Mouse (Mus musculus) embryonic facial prominence, embryonic 12.5 days (tissue): ENCODE data around the gene Sppl2b. TPM values are rescaled to one million over a fixed set of nuclear protein-coding genes. Genes with fewer than 3 reads are reported as not detected.

Source experiments
- ATAC-seq: fragments of 200-750 bp; cut with Nextera tagmentation; 2 replicates; pipeline ENCODE4 v1.8.0; 2017; ENCODE audit not compliant: insufficient number of reproducible peaks, insufficient read depth, low FRiP score, low TSS enrichment
- H3K27ac ChIP-seq: fragments of 300-500 bp; sonication (generic); 2 replicates; pipeline ENCODE4 v1.5.1; 2016; ENCODE audit warnings: mild to moderate bottlenecking
- H3K27me3 ChIP-seq: fragments of 300-500 bp; sonication (generic); 2 replicates; pipeline ENCODE4 v1.6.1; 2016; ENCODE audit warnings: mild to moderate bottlenecking, moderate library complexity
- H3K36me3 ChIP-seq: fragments of 300-500 bp; sonication (generic); 2 replicates; pipeline ENCODE4 v1.6.1; 2016; ENCODE audit warnings: mild to moderate bottlenecking
- H3K4me1 ChIP-seq: fragments of 300-500 bp; sonication (generic); 2 replicates; pipeline ENCODE4 v1.6.1; 2016
- H3K4me2 ChIP-seq: fragments of 300-500 bp; sonication (generic); replicated peaks from 2 replicates; pipeline ENCODE4 v1.6.1; 2016; ENCODE audit warnings: mild to moderate bottlenecking, moderate library complexity
- H3K4me3 ChIP-seq: fragments of 300-500 bp; sonication (generic); 2 replicates; pipeline ENCODE4 v1.5.1; 2016; ENCODE audit warnings: mild to moderate bottlenecking
- H3K9ac ChIP-seq: fragments of 300-500 bp; sonication (generic); 2 replicates; pipeline ENCODE4 v1.6.1; 2016; ENCODE audit warnings: mild to moderate bottlenecking, moderate library complexity
- H3K9me3 ChIP-seq: fragments of 300-500 bp; sonication (generic); 2 replicates; pipeline ENCODE4 v1.6.1; 2016; ENCODE audit warnings: mild to moderate bottlenecking, moderate library complexity
- WGBS: fragments of 180-500 bp; shearing (Covaris S2); methylation state at CpG from one replicate; pipeline ENCODE4 v1.1.7; 2016; 5-methylcytosine and 5-hydroxymethylcytosine counted together
- polyA plus RNA-seq: library from polyadenylated mRNA; unstranded; fragments of >200 nt; fragmentation: Nextera tagmentation; extraction: Ambion mirVana; gene quantifications from 2 replicates; pipeline ENCODE4 v1.2.1, GENCODE M21; 2016

The Sppl2b gene
- polyA plus RNA-seq, 1 experiment from 2014 or later: 53.0 TPM

DNA sequence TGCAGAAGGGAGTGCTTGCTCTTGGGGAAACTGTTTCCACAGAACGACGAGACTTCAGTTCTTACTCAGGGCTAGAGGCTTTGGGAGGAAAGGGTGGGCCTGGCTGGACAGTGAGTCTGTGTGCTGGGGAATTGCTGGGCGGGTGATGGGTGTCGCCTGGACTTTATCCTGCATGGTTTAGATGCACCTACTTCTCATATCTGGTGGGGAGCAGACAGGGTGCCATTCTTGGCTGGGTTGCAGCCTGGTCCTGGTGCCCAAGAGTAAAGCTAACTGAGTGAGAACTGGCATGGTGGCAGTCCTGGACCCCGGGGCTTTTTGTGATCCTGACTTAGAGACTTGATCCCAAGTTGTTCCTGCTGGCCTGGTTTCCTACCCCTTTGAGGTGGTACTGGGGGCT is 1.8 kb downstream of the Sppl2b start:
- peaks cover 19% of the 10 kb centered on the region for H3K36me3 ChIP-seq
- no peak for ATAC-seq
- no peaks in the 10 kb centered on the region for H3K9me3 ChIP-seq
- peak overlapping the region; percentile 98; the same call in 1 of the 2 replicates for H3K4me2 ChIP-seq
- H3K9ac ChIP-seq: peak overlapping the region; percentile 84
- H3K27ac ChIP-seq: 0 out of 2 replicates have a peak overlapping the region, but pooled peaks have one; percentile 38
- peaks cover 34% of the 10 kb centered on the region for H3K4me1 ChIP-seq
- H3K27me3 ChIP-seq: no peaks in the 10 kb centered on the region
- WGBS: 59% methylated on average over 5 of the region's 5 CpGs
- H3K4me3 ChIP-seq: 0 out of 2 replicates have a peak overlapping the region, but pooled peaks have one; percentile 87

DNA sequence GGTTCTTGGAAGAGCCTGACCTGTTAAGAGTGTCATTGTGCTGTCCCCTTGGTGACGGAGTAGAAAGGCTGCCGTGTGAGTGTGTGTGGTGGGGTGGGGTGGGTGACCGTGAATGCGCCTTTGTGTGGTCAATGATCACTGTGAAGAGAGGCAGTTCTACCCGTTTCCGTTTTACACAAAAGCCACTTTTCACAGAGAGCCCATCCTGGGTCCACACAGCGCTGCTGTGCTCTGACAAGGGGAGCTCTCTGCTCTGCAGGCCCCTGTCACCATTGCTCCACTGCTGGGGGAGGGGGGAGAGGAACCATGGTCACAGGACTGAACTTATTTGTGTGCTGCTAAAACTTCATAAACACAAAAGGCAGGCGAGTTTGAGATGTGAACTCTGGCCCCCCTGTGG is 2.3 kb downstream of the Sppl2b start:
- Histone ChIP-seq H3K9ac (peak overlapping the region; percentile 44), H3K4me1 (peaks cover 34% of the 10 kb centered on the region), H3K27ac (peak overlapping the region; percentile 60), H3K9me3 (no peaks in the 10 kb centered on the region), H3K4me3 (no peak overlapping the region), H3K27me3 (no peaks in the 10 kb centered on the region), H3K36me3 (peaks cover 19% of the 10 kb centered on the region), H3K4me2 (peak overlapping the region; percentile 98; the same call in 1 of the 2 replicates)
- no peak for ATAC-seq
- WGBS: 32% methylated on average over 8 of the region's 8 CpGs

DNA sequence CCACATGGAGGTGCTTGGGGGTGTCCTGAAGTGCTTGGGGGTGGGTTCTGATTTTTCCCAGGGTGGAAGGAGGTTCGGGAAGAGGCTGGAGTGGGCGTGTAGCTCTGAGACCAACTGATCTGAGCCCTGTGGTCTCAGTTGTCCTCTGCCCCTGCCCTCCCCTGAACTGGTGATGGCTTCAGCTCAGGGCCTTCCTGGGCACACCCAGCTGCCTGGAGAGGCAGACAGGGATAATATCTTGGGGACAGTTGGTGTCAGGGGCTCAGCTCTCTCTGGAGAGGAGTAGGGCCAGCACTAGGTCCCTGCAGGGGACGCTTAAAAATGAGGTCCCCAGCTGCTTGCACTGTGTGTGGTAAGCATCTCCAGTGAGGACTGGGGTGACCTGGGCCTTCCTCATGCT is 2.8 kb downstream of the Sppl2b start:
- Histone ChIP-seq H3K9ac (peak overlapping the region; percentile 44), H3K9me3 (no peaks in the 10 kb centered on the region), H3K4me1 (peaks cover 34% of the 10 kb centered on the region), H3K4me2 (0 out of 2 replicates have a peak overlapping the region, but pooled peaks have one; percentile 9), H3K27ac (peak overlapping the region; percentile 60), H3K27me3 (no peaks in the 10 kb centered on the region), H3K36me3 (peaks cover 21% of the 10 kb centered on the region), H3K4me3 (no peak overlapping the region)
- WGBS: 53% methylated on average over 3 of the region's 3 CpGs
- ATAC-seq: no peak

DNA sequence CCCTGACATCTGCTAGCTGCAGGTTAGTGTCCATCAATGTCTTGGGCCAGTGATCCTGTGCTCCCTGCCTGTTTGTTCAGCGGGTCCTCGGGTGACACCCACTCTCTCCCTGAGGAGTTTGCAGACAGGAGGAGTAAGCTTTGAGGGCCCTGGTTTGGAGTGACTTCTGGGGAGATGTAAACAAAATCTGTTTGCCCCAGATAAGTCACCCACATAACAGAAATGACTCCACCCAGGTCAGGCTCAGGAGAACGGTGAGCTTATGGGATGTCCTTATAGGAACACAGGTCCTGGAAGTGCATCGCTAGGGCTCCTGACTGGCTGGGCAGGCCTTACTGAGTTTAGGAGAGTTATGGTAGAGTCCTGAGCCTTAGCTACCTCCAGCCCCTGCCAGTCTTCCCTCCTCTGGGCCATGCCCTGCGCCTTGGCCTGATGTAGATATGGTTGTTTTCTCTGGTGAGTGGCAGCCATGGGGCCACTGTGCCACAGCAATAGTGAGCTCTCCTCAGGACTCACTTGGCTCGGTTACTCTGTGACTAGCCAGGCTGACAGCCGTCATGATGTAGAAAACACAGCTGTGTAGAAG is 3.4 kb downstream of the Sppl2b start:
- H3K9ac ChIP-seq: peak overlapping the region; percentile 44; the same call in 1 of the 2 replicates
- peaks cover 22% of the 10 kb centered on the region for H3K36me3 ChIP-seq
- H3K4me3 ChIP-seq: no peak overlapping the region
- peaks cover 33% of the 10 kb centered on the region for H3K4me1 ChIP-seq
- H3K4me2 ChIP-seq: no peak overlapping the region
- no peaks in the 10 kb centered on the region for H3K27me3 ChIP-seq
- H3K9me3 ChIP-seq: no peaks in the 10 kb centered on the region
- WGBS: 82% methylated on average over 7 of the region's 7 CpGs
- ATAC-seq: no peak
- 0 out of 2 replicates have a peak overlapping the region, but pooled peaks have one; percentile 60 for H3K27ac ChIP-seq

DNA sequence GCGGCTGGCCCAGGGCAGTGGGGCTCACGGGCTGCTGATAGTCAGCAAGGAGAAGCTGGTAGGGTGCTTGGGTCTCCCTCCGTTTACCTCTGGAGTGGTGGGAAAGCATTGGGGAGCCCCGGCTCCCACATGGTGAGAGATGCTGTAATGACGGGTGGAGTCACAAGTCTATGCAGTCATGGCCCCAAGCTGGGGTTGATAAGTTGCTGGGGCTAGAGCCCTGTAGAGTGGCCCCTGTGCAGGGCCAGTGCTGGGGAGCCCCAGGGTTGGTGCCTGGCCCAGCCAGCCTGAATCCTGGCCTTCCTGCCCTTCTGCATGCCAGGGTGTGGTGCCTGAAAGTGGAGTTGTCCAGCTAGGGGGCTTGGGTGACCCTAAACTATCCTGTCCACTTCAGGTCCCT is 7.2 kb downstream of the Sppl2b start:
- 91% methylated on average over 5 of the region's 5 CpGs for WGBS
- Histone ChIP-seq H3K36me3 (peaks cover 50% of the 10 kb centered on the region), H3K9ac (no peak overlapping the region), H3K4me1 (peaks cover 5% of the 10 kb centered on the region; the same call in 1 of the 2 replicates), H3K4me3 (no peak overlapping the region), H3K4me2 (no peak overlapping the region), H3K27me3 (no peaks in the 10 kb centered on the region), H3K27ac (no peak overlapping the region), H3K9me3 (no peaks in the 10 kb centered on the region)
- no peak for ATAC-seq

DNA sequence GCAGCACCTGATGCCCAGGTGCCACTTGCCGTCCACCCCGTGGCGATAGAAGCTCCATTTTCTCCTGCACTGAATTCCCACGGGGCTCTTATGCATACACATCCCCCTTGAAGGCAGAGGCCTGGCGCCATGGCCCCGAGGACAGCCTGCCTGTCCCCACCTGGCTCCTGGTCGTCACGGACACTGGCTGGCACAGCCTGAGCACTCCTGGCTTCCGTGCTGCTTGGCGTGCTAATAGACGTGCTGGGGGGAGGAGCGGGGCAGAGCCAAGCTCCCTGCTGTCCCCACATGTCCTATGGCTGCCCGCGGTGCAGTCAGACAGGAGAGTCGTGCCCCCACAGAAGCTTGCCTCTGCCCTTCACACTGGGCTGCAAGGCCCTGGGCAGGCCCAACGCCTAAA is 9.4 kb downstream of the Sppl2b start:
- no peaks in the 10 kb centered on the region for H3K4me1 ChIP-seq
- no peak overlapping the region for H3K4me3 ChIP-seq
- no peaks in the 10 kb centered on the region for H3K9me3 ChIP-seq
- no peak overlapping the region for H3K27ac ChIP-seq
- no peak for ATAC-seq
- 91% methylated on average over 16 of the region's 16 CpGs for WGBS
- H3K4me2 ChIP-seq: no peak overlapping the region
- H3K36me3 ChIP-seq: peaks cover 60% of the 10 kb centered on the region
- H3K27me3 ChIP-seq: no peaks in the 10 kb centered on the region
- H3K9ac ChIP-seq: no peak overlapping the region

DNA sequence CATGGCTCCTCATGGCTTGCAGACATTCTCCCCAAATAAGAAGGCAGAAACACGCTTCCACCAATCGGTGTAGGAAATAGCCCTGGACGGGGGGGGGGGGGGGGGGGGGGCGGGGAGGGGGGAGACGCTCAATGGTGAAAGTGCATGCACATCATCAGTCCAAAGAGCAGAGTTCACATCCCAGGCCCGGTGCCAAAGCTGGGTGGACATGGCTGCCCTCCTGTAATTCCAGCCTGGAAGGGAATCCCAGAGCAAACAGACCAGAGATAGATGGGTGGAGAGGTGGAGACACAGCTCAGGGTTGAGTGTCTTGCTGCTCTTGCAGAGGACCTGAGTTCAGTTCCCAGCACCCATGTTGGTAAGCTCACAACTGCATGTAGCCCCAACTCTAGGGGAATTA is 15.9 kb downstream of the Sppl2b start:
- Histone ChIP-seq H3K27me3 (no peaks in the 10 kb centered on the region), H3K27ac (no peak overlapping the region), H3K9me3 (no peaks in the 10 kb centered on the region), H3K4me2 (no peak overlapping the region), H3K4me3 (no peak overlapping the region), H3K9ac (no peak overlapping the region), H3K36me3 (peaks cover 23% of the 10 kb centered on the region), H3K4me1 (no peaks in the 10 kb centered on the region)
- WGBS: 92% methylated on average over 1 of the region's 6 CpGs
- ATAC-seq: no peak

DNA sequence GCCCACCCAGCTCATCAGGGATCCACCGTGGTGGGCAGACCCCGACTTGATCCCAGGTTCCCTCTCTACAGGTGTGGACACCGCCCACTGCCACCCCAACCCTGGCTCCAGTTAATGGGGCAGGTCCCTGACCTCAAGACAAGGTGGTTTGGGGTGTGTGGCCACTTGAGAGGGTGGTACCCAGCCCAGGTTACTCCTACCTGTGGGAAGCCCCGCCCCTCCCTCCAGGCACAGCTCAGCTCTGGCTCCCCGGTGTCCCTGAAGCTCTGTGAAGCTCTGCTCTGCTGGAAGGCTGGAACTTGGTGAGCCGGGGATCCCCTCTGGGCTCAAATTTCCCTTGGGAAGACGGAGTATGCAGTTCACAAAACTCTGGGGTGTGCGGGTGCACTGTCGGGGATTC is 16.5 kb downstream of the Sppl2b start, which contains the start of gene Tmprss9:
Gene Tmprss9 (plus strand): TSS at position 268 of the 400 bp plus-strand sequence.
- WGBS: 29% methylated on average over 9 of the region's 9 CpGs
- no peaks in the 10 kb centered on the region for H3K27me3 ChIP-seq
- no peak for ATAC-seq
- H3K9me3 ChIP-seq: no peaks in the 10 kb centered on the region
- H3K4me3 ChIP-seq: no peak within 1 kb of the TSS
- H3K4me2 ChIP-seq: no peak within 1 kb of the TSS
- H3K9ac ChIP-seq: no peak within 1 kb of the TSS
- H3K27ac ChIP-seq: no peak within 1 kb of the TSS
- no peaks in the 10 kb centered on the region for H3K4me1 ChIP-seq
- peaks cover 18% of the 10 kb centered on the region for H3K36me3 ChIP-seq

DNA sequence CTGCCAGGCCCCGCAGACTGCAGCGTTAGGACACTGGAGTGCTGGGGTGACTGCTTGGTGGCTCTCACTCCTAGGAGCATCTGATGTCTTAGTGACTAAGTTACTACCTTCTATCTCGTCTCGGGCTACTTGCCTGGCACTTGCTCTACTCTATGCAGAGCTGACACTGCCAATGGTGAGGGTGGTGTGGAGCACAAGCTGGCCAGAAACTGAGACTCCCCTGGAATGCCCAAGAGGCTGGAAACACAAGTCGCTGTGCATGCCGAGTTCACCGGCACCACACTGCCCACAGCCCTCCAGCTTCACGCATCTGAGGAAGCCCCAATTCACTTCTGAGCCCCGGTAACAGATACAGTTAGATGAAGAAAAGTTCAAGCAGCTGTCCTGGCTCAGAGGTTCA is 19.0 kb downstream of the Sppl2b start:
- H3K36me3 ChIP-seq: no peaks in the 10 kb centered on the region
- 85% methylated on average over 9 of the region's 9 CpGs for WGBS
- no peak overlapping the region for H3K4me2 ChIP-seq
- ATAC-seq: no peak
- no peak overlapping the region for H3K27ac ChIP-seq
- no peaks in the 10 kb centered on the region for H3K9me3 ChIP-seq
- H3K9ac ChIP-seq: no peak overlapping the region
- no peaks in the 10 kb centered on the region for H3K4me1 ChIP-seq
- no peaks in the 10 kb centered on the region for H3K27me3 ChIP-seq
- no peak overlapping the region for H3K4me3 ChIP-seq

DNA sequence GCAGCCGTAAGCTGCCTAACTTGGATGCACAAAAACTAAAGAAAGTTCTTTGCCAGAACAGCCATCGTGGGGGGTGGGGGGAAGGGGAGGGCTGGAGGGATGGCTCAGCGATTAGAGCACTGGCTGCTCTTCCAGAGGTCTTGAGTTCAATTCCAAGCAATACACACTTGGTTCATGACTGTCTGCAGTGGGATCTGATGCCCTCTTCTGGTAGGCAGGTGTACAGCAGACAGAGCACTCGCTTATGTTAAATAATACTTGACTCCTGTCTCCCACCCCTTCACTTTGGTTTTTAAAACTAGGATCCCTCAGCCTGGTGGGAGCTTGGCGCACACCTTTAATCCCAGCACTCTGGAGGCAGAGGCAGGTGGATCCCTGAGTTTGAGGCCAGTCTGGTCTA is 21.0 kb downstream of the Sppl2b start:
- ATAC-seq: no peak
- Histone ChIP-seq H3K27me3 (no peaks in the 10 kb centered on the region), H3K36me3 (no peaks in the 10 kb centered on the region), H3K4me3 (no peak overlapping the region), H3K4me1 (no peaks in the 10 kb centered on the region), H3K9ac (no peak overlapping the region), H3K4me2 (no peak overlapping the region), H3K9me3 (no peaks in the 10 kb centered on the region), H3K27ac (no peak overlapping the region)
- 30% methylated on average over 5 of the region's 5 CpGs for WGBS

DNA sequence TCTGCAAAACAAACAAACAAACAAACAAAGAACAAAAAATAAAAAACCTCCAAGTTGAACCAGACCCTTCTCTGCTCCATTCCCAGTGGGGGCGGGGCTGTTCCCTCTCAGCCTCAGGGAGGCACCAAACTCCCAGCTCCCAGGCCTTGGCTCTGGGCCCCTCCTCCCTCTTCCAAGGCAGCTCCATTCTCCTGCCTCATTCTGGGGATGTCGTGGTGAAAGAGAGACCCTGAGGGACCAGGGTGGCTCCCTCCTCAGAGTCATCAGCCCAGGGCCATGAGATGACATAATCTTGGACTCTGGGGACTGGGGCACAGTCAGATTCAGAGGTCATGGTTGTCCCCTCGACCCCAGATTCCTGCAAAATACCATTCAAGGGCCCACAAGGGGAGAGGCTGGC is 21.5 kb downstream of the Sppl2b start:
- Histone ChIP-seq H3K4me3 (no peak overlapping the region), H3K27me3 (no peaks in the 10 kb centered on the region), H3K4me2 (no peak overlapping the region), H3K9me3 (no peaks in the 10 kb centered on the region), H3K4me1 (no peaks in the 10 kb centered on the region), H3K9ac (no peak overlapping the region), H3K36me3 (no peaks in the 10 kb centered on the region), H3K27ac (no peak overlapping the region)
- 29% methylated on average over 3 of the region's 3 CpGs for WGBS
- ATAC-seq: no peak

DNA sequence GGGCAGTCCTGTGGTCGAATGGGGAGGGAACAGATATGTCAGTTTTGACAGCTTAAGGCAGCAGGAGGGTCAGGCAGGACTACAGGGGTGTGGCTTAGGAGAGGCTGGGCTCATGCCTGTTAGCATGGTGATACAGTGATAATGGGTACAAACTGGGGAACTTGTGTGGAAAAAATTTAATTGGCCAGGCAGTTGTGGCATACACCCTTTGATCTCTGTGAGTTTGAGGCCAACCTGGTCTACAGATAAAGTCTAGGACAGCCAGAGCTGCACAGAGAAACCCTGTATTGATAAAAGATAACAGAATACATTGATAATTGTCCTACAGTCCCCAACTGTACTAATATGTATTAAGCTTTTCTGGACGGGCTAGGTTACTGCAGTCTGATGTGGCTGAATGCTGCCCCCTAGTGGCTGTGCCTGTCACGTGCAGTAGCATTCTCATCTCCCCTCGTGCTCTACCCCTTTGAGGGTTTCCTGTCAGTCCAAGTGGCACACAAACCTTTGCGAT is 25.1 kb downstream of the Sppl2b start:
- no peaks in the 10 kb centered on the region for H3K4me1 ChIP-seq
- H3K27ac ChIP-seq: no peak overlapping the region
- H3K27me3 ChIP-seq: no peaks in the 10 kb centered on the region
- H3K4me3 ChIP-seq: no peak overlapping the region
- no peak overlapping the region for H3K4me2 ChIP-seq
- no peak for ATAC-seq
- H3K36me3 ChIP-seq: no peaks in the 10 kb centered on the region
- H3K9me3 ChIP-seq: no peaks in the 10 kb centered on the region
- no peak overlapping the region for H3K9ac ChIP-seq
- 20% methylated on average over 5 of the region's 5 CpGs for WGBS
